Mouse (Mus musculus): ENCODE measurements around the gene Rnf26.

Gene Rnf26

DNA sequence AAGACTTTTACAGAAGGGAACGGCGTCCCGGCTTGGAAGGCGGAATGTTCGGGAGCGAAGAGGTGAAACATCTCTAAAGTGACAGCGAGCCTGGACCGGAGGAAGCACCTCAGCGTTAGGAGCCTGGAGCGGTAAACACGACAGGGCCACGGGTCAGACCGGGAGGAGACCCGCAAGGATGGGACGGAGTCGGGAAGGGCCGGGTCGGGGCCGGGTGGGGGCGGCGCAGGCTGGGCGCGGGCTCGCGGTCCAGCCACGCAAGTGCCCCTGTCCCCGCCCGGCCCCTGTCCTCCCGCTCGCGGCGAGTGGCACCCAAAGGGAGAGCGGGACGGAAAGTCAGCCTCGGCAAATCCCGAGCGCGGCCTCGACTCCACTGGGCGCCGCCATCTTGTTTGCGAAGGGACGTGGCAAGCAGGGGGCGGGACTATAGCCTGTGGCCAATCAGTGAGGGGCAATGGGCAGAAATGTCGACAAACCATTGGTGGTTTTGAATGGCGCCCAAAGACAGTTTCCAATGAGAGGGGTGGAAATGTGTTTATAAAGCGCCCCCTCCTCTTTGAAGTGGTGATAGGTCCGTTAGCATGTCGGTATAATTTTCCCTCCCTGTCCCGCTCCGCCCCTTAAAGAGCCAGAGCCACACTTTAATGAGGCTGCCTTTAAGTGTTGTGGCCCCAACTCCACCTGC lies at the start of gene Rnf26, which contains the start of gene Gm49380:
Gene Rnf26 (minus strand): TSS at position 413 of the 685 bp plus-strand sequence.
Gene Gm49380 (minus strand): TSS at position 396 of the 685 bp plus-strand sequence.
- DNase-seq, result peak; percentile 93

DNA sequence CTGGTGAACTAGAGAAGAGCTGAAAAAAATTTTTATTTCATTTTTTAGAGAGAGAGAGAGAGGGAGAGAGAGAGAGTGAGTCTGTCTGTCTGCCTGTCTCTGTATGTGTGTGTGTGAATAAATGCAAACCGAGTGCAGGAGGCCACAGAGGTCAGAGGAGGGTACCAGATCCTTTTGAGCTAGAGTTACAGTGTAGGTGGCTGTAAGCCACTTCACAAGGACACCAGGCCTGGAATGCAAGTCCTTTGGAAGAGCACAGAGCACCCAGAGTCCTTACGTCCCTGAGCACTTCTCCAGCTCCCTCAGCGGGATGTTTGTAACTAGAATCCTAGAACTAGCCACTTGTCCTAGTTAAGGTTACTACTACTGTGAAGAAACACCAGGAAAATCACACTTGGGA lies 46.6 kb upstream of the Rnf26 start:
- DNase-seq, result no peak

DNA sequence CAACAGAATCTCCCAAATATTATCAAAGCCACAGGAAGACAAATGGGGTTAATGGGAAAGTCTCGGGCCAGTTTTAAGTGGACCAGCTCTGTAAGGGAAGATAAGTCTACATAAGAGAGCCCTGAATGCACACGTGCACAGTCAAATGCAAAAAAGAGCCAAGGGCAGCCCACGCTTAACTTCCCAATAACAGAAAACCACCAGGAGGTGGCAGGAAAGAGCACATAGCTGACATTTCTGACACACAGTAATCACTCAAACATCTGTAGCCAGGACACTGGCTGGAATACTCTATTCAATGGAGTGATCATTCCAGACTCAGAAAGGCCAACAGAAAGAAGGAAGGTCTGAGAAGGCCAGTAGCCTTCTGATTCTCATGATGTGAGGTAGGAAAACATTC lies 34.0 kb upstream of the Rnf26 start:
- peak; percentile 29 for DNase-seq

DNA sequence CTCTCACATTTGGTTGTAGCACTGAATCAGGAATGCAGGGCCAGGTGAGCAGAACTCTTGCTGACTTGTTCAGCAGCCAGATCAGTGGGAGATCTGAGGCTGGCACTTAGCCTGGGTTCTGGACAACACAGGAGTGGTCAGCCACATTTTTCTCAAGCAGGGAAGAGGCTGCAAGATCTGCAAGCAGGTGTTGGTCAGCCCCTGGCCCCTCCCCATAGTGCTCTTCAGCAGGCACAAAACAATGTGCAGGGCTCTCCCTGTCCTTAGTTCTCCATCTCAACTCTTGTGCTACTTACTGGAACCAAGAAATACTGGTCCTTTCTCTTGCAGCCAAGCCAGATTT lies 31.4 kb upstream of the Rnf26 start:
- peak; percentile 8 for DNase-seq

GRCm38 (mm10) chr9:44144023-44144717 lies 30.9 kb upstream of the Rnf26 start:
- DNase-seq, result peak; percentile 42

- no peak for DNase-seq
Measured at GRCm38 (mm10) chr9:44143421-44143820, 30.1 kb upstream of the Rnf26 start.

GRCm38 (mm10) chr9:44141951-44142350 lies 28.6 kb upstream of the Rnf26 start:
- no peak for DNase-seq

DNA sequence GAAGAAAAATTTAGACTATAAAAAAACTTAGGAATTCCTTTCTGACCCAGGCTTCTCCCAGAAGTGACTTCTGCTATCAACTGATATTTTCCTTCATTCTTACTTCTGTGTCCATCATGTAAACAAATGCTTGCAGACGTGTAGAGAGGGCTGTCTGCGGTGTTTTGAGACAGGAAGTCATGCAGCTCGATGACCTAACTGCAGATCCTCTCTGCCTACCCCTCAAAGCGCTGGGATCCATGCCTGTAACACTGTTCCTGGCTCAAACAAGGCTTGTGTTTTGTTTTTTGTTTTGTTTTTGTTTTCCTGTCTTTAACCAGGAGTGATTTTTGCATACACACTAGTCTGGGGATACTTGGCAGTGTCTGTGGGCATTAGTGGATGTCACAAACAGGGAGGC lies 24.5 kb upstream of the Rnf26 start:
- DNase-seq, result no peak

- DNase-seq, result peak; percentile 5
Measured at GRCm38 (mm10) chr9:44135731-44136411, 22.6 kb upstream of the Rnf26 start.

DNA sequence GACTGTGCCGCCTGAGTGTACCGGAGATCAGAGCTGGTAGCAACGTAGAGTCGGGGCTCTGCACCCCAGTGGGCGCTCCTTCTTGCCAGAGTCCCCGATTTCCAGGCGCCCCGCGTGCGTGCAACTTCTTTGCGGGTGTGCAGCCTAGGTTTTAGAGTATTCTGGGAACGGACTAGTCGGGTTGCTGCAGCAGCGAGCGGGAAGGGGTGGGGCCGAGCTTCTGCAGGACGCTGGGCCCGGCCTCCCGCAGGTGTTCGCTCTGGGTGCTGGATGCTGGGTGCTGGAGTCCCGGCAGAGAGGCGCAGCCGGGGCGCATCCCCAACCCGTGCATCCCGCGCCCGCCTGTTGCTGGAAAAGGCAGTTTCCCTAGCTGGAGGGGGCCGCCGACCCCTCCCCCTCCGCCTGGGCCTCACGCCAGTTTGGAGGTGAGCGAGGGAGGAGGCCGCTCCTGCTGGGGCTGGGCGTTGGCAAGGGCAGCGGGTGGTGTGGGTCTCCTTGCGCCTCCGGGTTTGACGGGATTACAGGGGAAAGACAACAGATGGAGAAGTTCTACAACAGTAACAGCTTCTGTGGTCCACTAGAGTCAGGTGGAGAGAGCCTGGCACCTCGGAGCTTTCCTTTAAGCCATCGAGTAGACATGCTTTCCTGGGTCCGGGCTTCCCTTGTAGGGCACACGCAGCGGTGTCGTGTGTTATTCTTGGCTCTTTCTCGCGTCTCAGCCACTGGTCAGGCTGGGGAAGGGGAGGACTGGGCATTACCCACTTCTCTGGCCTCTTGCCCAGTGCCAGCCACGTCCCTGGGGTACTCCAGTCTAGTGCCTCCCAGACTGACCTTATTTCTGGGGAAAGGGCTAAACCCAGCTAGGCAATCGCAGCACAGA lies 21.8 kb upstream of the Rnf26 start:
- peak; percentile 67 for DNase-seq

- peak; percentile 82 for DNase-seq
Measured at GRCm38 (mm10) chr9:44134101-44134850, 21.0 kb upstream of the Rnf26 start, which contains the start of gene Mcam. TSS of gene Mcam (plus strand) at chr9:44134469.

GRCm38 (mm10) chr9:44133287-44133686 lies 20.0 kb upstream of the Rnf26 start:
- DNase-seq, result no peak

- no peak for DNase-seq
Measured at GRCm38 (mm10) chr9:44132200-44132599, 18.9 kb upstream of the Rnf26 start.

- no peak for DNase-seq
Measured at GRCm38 (mm10) chr9:44131276-44131590, 17.9 kb upstream of the Rnf26 start.

DNA sequence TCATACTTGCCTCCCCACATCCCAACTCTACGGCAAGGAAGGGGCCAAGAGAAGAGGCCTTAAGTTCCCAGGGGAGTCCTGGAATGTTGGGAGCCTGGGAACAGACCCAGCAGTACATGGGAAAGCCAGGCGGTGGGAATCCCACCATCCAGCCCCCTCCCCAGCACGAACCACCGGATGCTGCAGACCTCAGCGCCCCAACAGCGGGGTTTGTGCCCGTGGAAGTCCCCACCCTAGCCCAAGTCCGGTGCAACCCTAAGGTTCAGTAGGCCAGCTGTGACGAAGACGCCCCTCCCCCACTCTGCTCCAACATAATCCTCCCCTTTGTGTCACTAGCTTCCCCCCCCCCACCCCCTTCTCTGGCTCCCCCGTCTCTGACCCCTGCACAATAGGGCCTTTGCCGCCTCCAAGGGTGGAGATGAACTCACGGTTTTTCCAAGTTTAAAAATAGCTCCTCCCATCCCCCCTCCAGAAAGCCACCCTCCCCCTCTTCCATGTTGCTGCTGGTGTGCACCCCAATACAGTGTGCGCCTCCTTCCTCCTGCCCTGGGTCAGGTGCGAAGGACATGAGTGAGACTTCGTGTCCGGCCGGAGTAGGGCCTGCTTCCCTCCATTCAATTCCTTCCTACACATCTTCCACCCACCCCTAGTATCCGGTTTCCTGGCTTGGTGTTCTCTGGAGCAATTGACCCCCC lies 17.4 kb upstream of the Rnf26 start:
- DNase-seq, result peak; percentile 43

DNA sequence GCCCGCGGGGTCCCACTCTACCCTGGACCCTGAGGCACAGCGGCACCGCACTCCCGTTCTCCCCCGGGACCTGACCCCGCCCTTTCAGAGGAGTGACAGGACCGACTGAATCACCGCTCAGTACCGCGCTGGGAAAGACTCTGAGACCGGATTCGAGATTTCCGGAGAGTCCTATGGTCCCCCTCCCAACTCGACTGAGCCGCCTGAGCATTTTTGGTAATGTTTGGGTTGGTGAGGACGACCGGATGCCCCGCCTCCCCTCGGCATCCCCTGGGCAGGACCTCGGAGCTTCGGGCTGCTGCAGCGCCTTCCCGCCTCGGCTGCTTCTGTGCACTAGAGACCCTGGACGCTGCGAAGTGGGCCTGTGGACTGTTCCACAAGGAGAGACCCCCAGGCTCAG lies 16.7 kb upstream of the Rnf26 start:
- peak; percentile 79 for DNase-seq

- no peak for DNase-seq
Measured at GRCm38 (mm10) chr9:44129633-44130032, 16.3 kb upstream of the Rnf26 start.

DNA sequence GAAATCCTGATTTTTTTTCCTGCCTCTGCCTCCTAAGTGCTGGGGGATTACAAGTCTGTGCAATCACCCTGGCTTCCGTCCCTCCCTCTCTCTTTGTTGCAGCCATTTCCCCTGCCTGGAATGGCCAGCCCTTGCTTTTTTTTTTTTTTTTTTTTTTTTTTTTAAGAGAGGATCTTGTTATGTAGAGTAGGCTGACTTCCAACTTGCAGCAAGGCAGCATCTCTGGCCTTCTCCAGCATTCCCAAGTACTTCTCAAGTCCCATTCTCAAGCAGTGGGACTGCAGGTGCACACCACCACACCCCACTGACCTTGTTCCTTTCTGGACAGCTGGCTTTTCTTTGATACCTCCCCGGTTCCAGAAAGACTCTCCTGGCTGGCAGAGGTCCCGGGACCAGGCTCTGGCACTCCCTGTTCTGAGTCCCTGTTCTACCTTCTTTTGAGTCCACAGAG lies 14.1 kb upstream of the Rnf26 start:
- DNase-seq, result peak; percentile 72

- DNase-seq, result no peak
Measured at GRCm38 (mm10) chr9:44126746-44127145, 13.4 kb upstream of the Rnf26 start.

- peak; percentile 91 for DNase-seq
Measured at GRCm38 (mm10) chr9:44125546-44126428, 12.5 kb upstream of the Rnf26 start.

All from kidney, adult 18-20 months (tissue).